Mouse (Mus musculus) megakaryocyte, embryonic 14.5 days (primary cell): ENCODE results near the gene Cttnbp2. TPM values are rescaled to one million over a fixed set of nuclear protein-coding genes. Genes with fewer than 3 reads are reported as not detected.

Experiments
- H3K27me3 ChIP-seq: replicated peaks from 2 replicates; pipeline ENCODE3; 2012; ENCODE audit warnings: inconsistent platforms
- H3K36me3 ChIP-seq: replicated peaks from 2 replicates; pipeline ENCODE3; 2012; ENCODE audit warnings: low read length, inconsistent platforms, mixed read lengths
- H3K4me1 ChIP-seq: 2 replicates; pipeline ENCODE4 v1.6.1; 2012; ENCODE audit warnings: inconsistent platforms
- H3K4me3 ChIP-seq: replicated peaks from 2 replicates; pipeline ENCODE3; 2012; ENCODE audit warnings: moderate library complexity, mild to moderate bottlenecking, inconsistent platforms
- H3K9me3 ChIP-seq: 2 replicates; pipeline ENCODE4 v1.6.1; 2012; ENCODE audit warnings: inconsistent platforms
- FLI1 ChIP-seq: IDR thresholded peaks from 2 replicates; pipeline ENCODE4 v1.6.1; 2012; ENCODE audit warnings: low read length, inconsistent platforms, mixed read lengths
- GATA1 ChIP-seq: IDR thresholded peaks from 3 replicates; pipeline ENCODE4 v1.6.1; 2012; ENCODE audit warnings: mixed read lengths, low read length, inconsistent platforms, borderline replicate concordance
- polyA plus RNA-seq: library from polyadenylated mRNA; stranded (reverse); fragments of >175 nt; gene quantifications from 2 replicates; pipeline ENCODE4 v1.2.3, GENCODE M21; 2012; ENCODE audit warnings: low replicate concordance; ENCODE audit not compliant: insufficient read depth

The Cttnbp2 gene
- polyA plus RNA-seq, 1 experiment: not detected

GRCm38 (mm10) chr6:18445747-18446146 is 68.9 kb downstream of the Cttnbp2 start:
- TF ChIP-seq FLI1 (no peak), GATA1 (no peak)
- Histone ChIP-seq H3K36me3 (no peaks in the 10 kb centered on the region), H3K4me1 (no peaks in the 10 kb centered on the region), H3K4me3 (no peak overlapping the region), H3K27me3 (no peaks in the 10 kb centered on the region), H3K9me3 (no peaks in the 10 kb centered on the region; the same call in 1 of the 2 replicates)

GRCm38 (mm10) chr6:18442303-18442702 is 72.3 kb downstream of the Cttnbp2 start:
- TF ChIP-seq GATA1 (no peak), FLI1 (no peak)
- H3K27me3 ChIP-seq: no peaks in the 10 kb centered on the region
- no peak overlapping the region for H3K4me3 ChIP-seq
- H3K36me3 ChIP-seq: no peaks in the 10 kb centered on the region
- H3K4me1 ChIP-seq: no peaks in the 10 kb centered on the region
- H3K9me3 ChIP-seq: no peaks in the 10 kb centered on the region

- H3K27me3 ChIP-seq: no peaks in the 10 kb centered on the region
- no peak for TF ChIP-seq FLI1
- TF ChIP-seq GATA1: no peak
- H3K4me3 ChIP-seq: no peak overlapping the region
- no peaks in the 10 kb centered on the region for H3K36me3 ChIP-seq
- no peaks in the 10 kb centered on the region; the same call in 1 of the 2 replicates for H3K9me3 ChIP-seq
- H3K4me1 ChIP-seq: no peaks in the 10 kb centered on the region
These were observed 73.6 kb downstream of the Cttnbp2 start for GRCm38 (mm10) chr6:18440918-18441532.

DNA sequence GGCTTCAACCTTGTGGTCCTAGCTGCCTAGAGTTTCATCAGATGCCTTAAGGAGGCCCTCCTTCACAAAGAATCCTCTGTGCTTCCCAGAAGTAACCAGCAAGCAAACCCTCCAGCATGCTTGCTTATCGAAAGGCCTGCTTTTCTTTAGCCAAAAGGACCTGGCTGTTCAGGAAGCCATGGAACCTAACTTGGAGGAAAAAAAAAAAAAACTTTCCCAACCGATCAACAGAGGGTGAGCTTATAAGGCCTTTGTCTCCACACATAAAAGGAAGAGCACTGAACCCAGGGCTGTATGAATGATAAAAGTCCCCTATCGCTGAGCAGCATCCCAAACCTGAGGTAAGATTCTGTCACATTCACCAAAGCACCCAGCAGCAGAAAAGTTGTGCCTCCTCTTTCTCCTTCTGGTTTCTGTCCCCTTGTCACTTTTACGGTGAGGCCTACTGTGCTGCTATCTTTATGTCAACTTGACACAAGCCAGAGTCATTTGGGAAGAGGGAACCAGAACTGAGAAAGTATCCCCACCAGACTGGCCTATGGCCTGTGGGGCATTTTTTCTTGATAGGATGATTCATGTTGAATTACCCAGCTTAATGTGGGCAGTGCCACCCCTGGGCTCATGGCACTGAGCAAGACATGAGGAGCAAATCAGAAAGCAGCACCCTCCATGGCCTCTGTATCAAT is 78.4 kb downstream of the Cttnbp2 start:
- H3K4me3 ChIP-seq: no peak overlapping the region
- no peaks in the 10 kb centered on the region for H3K27me3 ChIP-seq
- TF ChIP-seq FLI1 (no peak), GATA1 (no peak)
- peaks cover 16% of the 10 kb centered on the region for H3K9me3 ChIP-seq
- no peaks in the 10 kb centered on the region for H3K36me3 ChIP-seq
- no peaks in the 10 kb centered on the region for H3K4me1 ChIP-seq

- TF ChIP-seq FLI1 (no peak), GATA1 (no peak)
- no peaks in the 10 kb centered on the region for H3K4me1 ChIP-seq
- no peaks in the 10 kb centered on the region for H3K27me3 ChIP-seq
- H3K36me3 ChIP-seq: no peaks in the 10 kb centered on the region
- H3K9me3 ChIP-seq: peaks cover 16% of the 10 kb centered on the region
- no peak overlapping the region for H3K4me3 ChIP-seq
These were observed 79.7 kb downstream of the Cttnbp2 start for GRCm38 (mm10) chr6:18434828-18435531.

DNA sequence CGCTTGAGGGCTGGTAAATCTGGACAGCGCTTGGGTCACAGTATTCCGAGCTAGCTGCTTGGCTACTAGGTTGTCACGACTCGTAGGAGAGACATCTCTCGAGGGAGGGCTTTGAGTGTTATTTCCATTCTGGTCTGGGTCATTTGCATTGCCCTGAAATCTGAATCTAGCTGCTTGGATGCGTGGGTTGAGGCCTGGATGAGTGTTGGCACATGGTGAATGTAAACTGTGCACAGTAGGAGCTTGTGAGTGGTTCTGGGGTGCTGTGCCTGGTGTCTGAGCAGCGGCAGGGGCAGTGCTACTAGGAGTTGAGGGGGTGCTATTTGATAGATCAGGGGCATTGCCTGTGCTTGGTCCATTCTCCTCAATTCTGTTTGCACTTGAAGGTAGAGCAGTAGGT is 80.3 kb downstream of the Cttnbp2 start:
- no peak overlapping the region for H3K4me3 ChIP-seq
- no peaks in the 10 kb centered on the region for H3K4me1 ChIP-seq
- H3K9me3 ChIP-seq: peaks cover 16% of the 10 kb centered on the region
- H3K27me3 ChIP-seq: no peaks in the 10 kb centered on the region
- no peaks in the 10 kb centered on the region for H3K36me3 ChIP-seq
- TF ChIP-seq FLI1 (no peak), GATA1 (no peak)

GRCm38 (mm10) chr6:18432362-18432761 is 82.3 kb downstream of the Cttnbp2 start:
- no peaks in the 10 kb centered on the region for H3K4me1 ChIP-seq
- no peaks in the 10 kb centered on the region for H3K27me3 ChIP-seq
- TF ChIP-seq GATA1 (no peak), FLI1 (no peak)
- H3K9me3 ChIP-seq: peaks cover 16% of the 10 kb centered on the region
- no peaks in the 10 kb centered on the region for H3K36me3 ChIP-seq
- H3K4me3 ChIP-seq: no peak overlapping the region

- H3K36me3 ChIP-seq: no peaks in the 10 kb centered on the region
- H3K4me1 ChIP-seq: no peaks in the 10 kb centered on the region
- H3K4me3 ChIP-seq: no peak overlapping the region
- TF ChIP-seq GATA1: no peak
- no peak for TF ChIP-seq FLI1
- H3K27me3 ChIP-seq: no peaks in the 10 kb centered on the region
- H3K9me3 ChIP-seq: peaks cover 16% of the 10 kb centered on the region
These were observed 82.8 kb downstream of the Cttnbp2 start for GRCm38 (mm10) chr6:18431891-18432290.

- Histone ChIP-seq H3K27me3 (no peaks in the 10 kb centered on the region), H3K36me3 (no peaks in the 10 kb centered on the region), H3K4me1 (no peaks in the 10 kb centered on the region), H3K4me3 (no peak overlapping the region), H3K9me3 (peaks cover 14% of the 10 kb centered on the region; the same call in 1 of the 2 replicates)
- no peak for TF ChIP-seq FLI1
- TF ChIP-seq GATA1: no peak
These were observed 84.6 kb downstream of the Cttnbp2 start for GRCm38 (mm10) chr6:18430062-18430461.

GRCm38 (mm10) chr6:18424822-18425221 is 89.8 kb downstream of the Cttnbp2 start:
- Histone ChIP-seq H3K9me3 (0 out of 2 replicates have a peak, but pooled peaks cover 4% of the 10 kb centered on the region), H3K36me3 (no peaks in the 10 kb centered on the region), H3K4me3 (no peak overlapping the region), H3K4me1 (no peaks in the 10 kb centered on the region), H3K27me3 (no peaks in the 10 kb centered on the region)
- no peak for TF ChIP-seq FLI1
- TF ChIP-seq GATA1: no peak
